Mouse (Mus musculus) liver, embryonic 14.5 days (tissue): ENCODE measurements around the gene 1700061G19Rik.

Experiments
- CTCF ChIP-seq: IDR thresholded peaks from 2 replicates; pipeline ENCODE4 v1.5.1; 2016; ENCODE audit warnings: antibody characterized with exemption, low read depth, control low read depth
- EP300 ChIP-seq: IDR thresholded peaks from 2 replicates; pipeline ENCODE4 v1.6.1; 2016; ENCODE audit warnings: antibody characterized with exemption, low read depth

DNA sequence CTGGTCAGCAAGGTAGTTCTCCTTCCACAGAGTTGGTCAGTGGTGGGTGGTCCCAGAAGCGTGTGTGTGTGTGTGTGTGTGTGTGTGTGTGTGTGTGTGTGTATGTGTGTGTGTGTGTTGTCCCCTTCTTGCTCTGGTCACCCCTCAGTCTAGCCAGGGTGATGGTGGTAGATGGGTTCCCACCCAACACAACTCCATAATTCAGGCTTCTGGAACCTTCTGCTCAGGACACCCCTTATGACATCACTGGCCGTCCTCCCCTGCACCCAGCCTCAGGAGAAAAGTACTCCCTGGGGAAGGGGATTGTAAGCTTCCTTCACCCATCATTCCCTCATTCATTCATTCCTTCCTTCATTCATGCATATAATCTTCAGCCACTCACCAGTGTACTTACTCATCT lies 1.0 kb upstream of the 1700061G19Rik start, which contains the start of gene Acsbg2:
- TF ChIP-seq EP300, result no peak
- no peak for TF ChIP-seq CTCF
